Mouse (Mus musculus) macrophage (primary cell): ENCODE results near the gene Cnnm2. TPM values are rescaled to one million over a fixed set of nuclear protein-coding genes. Genes with fewer than 3 reads are reported as not detected.
"Not testable (repeated sequence)": the region's sequence is repeated elsewhere in the genome, so short reads cannot be mapped to it uniquely, and the experiment has no call there.

Source experiments
- H3K27ac ChIP-seq: fragments of 350-480 bp; formaldehyde crosslinking; 2 replicates; pipeline ENCODE4 v1.9.0; 2021
- H3K36me3 ChIP-seq: fragments of 350-480 bp; formaldehyde crosslinking; 2 replicates; pipeline ENCODE4 v1.9.0; 2021; ENCODE audit errors: inconsistent target
- H3K4me3 ChIP-seq: fragments of 350-480 bp; formaldehyde crosslinking; 2 replicates; pipeline ENCODE4 v1.9.0; 2021; ENCODE audit errors: inconsistent target
- H3K79me2 ChIP-seq: fragments of 350-480 bp; formaldehyde crosslinking; 2 replicates; pipeline ENCODE4 v1.9.0; 2021; ENCODE audit errors: inconsistent target
- WGBS: methylation state at CpG from one replicate; pipeline ENCODE4 v1.1.7; 2026; ENCODE audit warnings: inconsistent platforms; ENCODE audit not compliant: missing documents; 5-methylcytosine and 5-hydroxymethylcytosine counted together
- polyA plus RNA-seq: library from polyadenylated mRNA; stranded (reverse); fragments of 250-400 nt; gene quantifications from 3 replicates; pipeline ENCODE4 v1.2.4, GENCODE M21; 2018; ENCODE audit warnings: inconsistent platforms
- total RNA-seq, 78 experiments: library from RNA; depleted of rRNA; stranded (reverse); fragments of 250-400 nt; gene quantifications; 1 replicate in 9 of 78; 2 replicates in 24 of 78; 3 replicates in 43 of 78; 4 replicates in 2 of 78; pipeline ENCODE4 v1.2.4; 2018; ENCODE audit warnings: inconsistent platforms in 56 of 78

Gene Cnnm2
- 10 to 100 TPM in 17 of 26 experiments, 1 to 10 TPM in 9; 1.4 to 46.0 (median 15.8) TPM for total RNA-seq (2018; cell fraction: chromatin; rRNA removed)
- 10 to 100 TPM in 7 of 26 experiments, 1 to 10 TPM in 19; 3.2 to 12.7 (median 7.5) TPM for total RNA-seq (2018; cell fraction: cytosol; rRNA removed)
- 10 to 100 TPM in 11 of 26 experiments, 1 to 10 TPM in 15; 2.7 to 59.4 (median 9.4) TPM for total RNA-seq (2018; cell fraction: nucleus; rRNA removed)
- polyA plus RNA-seq, result 6.1 to 11.9 TPM (median 6.8 TPM) in 3 replicates

GRCm38 (mm10) chr19:46761247-46761946 lies at the start of gene Cnnm2:
Gene Cnnm2, plus strand, starts transcription at chr19:46761596.
- peak within 1 kb of the TSS; percentile 70 for H3K27ac ChIP-seq
- peaks cover 20% of the 10 kb centered on the region; the same call in 1 of the 2 replicates for H3K79me2 ChIP-seq
- H3K4me3 ChIP-seq, result peak within 1 kb of the TSS; percentile 32
- WGBS, result under 1% methylated on average over 59 of the region's 59 CpGs
- no peaks in the 10 kb centered on the region for H3K36me3 ChIP-seq

GRCm38 (mm10) chr19:46714234-46714633 lies 47.2 kb upstream of the Cnnm2 start:
- H3K4me3 ChIP-seq, result no peak overlapping the region
- H3K27ac ChIP-seq, result no peak overlapping the region
- 96% methylated on average over 7 of the region's 8 CpGs for WGBS
- H3K36me3 ChIP-seq, result no peaks in the 10 kb centered on the region
- no peaks in the 10 kb centered on the region for H3K79me2 ChIP-seq

- no peaks in the 10 kb centered on the region for H3K36me3 ChIP-seq
- WGBS, result 97% methylated on average over 8 of the region's 8 CpGs
Observed at GRCm38 (mm10) chr19:46715016-46715415, 46.4 kb upstream of the Cnnm2 start.

GRCm38 (mm10) chr19:46718150-46718549 lies 43.2 kb upstream of the Cnnm2 start:
- no peaks in the 10 kb centered on the region for H3K36me3 ChIP-seq
- no peaks in the 10 kb centered on the region for H3K79me2 ChIP-seq
- no peak overlapping the region for H3K27ac ChIP-seq
- H3K4me3 ChIP-seq, result no peak overlapping the region
- 56% methylated on average over 4 of the region's 4 CpGs for WGBS

More at GRCm38 (mm10) chr19:46715016-46715415, 46.4 kb upstream of the Cnnm2 start:
- Histone ChIP-seq H3K27ac (no peak overlapping the region), H3K79me2 (no peaks in the 10 kb centered on the region), H3K4me3 (no peak overlapping the region)

GRCm38 (mm10) chr19:46724411-46724810 lies 37.0 kb upstream of the Cnnm2 start:
- Histone ChIP-seq H3K36me3 (no peaks in the 10 kb centered on the region), H3K4me3 (no peak overlapping the region), H3K79me2 (no peaks in the 10 kb centered on the region), H3K27ac (no peak overlapping the region)
- 94% methylated on average over 9 of the region's 11 CpGs for whole genome bisulfite sequencing

- no peaks in the 10 kb centered on the region for H3K79me2 ChIP-seq
- H3K36me3 ChIP-seq, result no peaks in the 10 kb centered on the region
- 100% methylated on average over 7 of the region's 8 CpGs for whole genome bisulfite sequencing
- no peak overlapping the region for H3K4me3 ChIP-seq
- H3K27ac ChIP-seq, result no peak overlapping the region
Observed at GRCm38 (mm10) chr19:46726142-46726541, 35.3 kb upstream of the Cnnm2 start.

- no peaks in the 10 kb centered on the region for H3K79me2 ChIP-seq
- no peaks in the 10 kb centered on the region for H3K36me3 ChIP-seq
- 92% methylated on average over 8 of the region's 8 CpGs for WGBS
- H3K4me3 ChIP-seq, result no peak overlapping the region
- H3K27ac ChIP-seq, result no peak overlapping the region
Observed at GRCm38 (mm10) chr19:46727140-46727736, 34.2 kb upstream of the Cnnm2 start.

GRCm38 (mm10) chr19:46727945-46728540 lies 33.4 kb upstream of the Cnnm2 start:
- no peak overlapping the region for H3K4me3 ChIP-seq
- no peaks in the 10 kb centered on the region for H3K36me3 ChIP-seq
- H3K79me2 ChIP-seq, result no peaks in the 10 kb centered on the region
- H3K27ac ChIP-seq, result no peak overlapping the region
- 80% methylated on average over 11 of the region's 11 CpGs for WGBS

- H3K79me2 ChIP-seq, result no peaks in the 10 kb centered on the region
- no peak overlapping the region for H3K27ac ChIP-seq
- WGBS, result 67% methylated on average over 3 of the region's 3 CpGs
- no peaks in the 10 kb centered on the region for H3K36me3 ChIP-seq
- H3K4me3 ChIP-seq, result no peak overlapping the region
Observed at GRCm38 (mm10) chr19:46728909-46729308, 32.5 kb upstream of the Cnnm2 start.

- Histone ChIP-seq H3K4me3 (no peak overlapping the region), H3K27ac (no peak overlapping the region), H3K79me2 (no peaks in the 10 kb centered on the region), H3K36me3 (no peaks in the 10 kb centered on the region)
- 95% methylated on average over 10 of the region's 10 CpGs for WGBS
Observed at GRCm38 (mm10) chr19:46731351-46731750, 30.0 kb upstream of the Cnnm2 start.

GRCm38 (mm10) chr19:46732673-46733072 lies 28.7 kb upstream of the Cnnm2 start:
- not testable (repeated sequence) for H3K27ac ChIP-seq, H3K36me3 ChIP-seq, H3K79me2 ChIP-seq, H3K4me3 ChIP-seq
- 86% methylated on average over 5 of the region's 5 CpGs for WGBS

GRCm38 (mm10) chr19:46733626-46734025 lies 27.8 kb upstream of the Cnnm2 start:
- WGBS, result 100% methylated on average over 6 of the region's 7 CpGs
- no peaks in the 10 kb centered on the region for H3K36me3 ChIP-seq
- no peak overlapping the region for H3K27ac ChIP-seq
- H3K4me3 ChIP-seq, result no peak overlapping the region
- no peaks in the 10 kb centered on the region for H3K79me2 ChIP-seq

- Histone ChIP-seq H3K79me2 (no peaks in the 10 kb centered on the region), H3K4me3 (no peak overlapping the region), H3K36me3 (no peaks in the 10 kb centered on the region), H3K27ac (no peak overlapping the region)
- WGBS, result 74% methylated on average over 4 of the region's 5 CpGs
Observed at GRCm38 (mm10) chr19:46735241-46735640, 26.2 kb upstream of the Cnnm2 start.

GRCm38 (mm10) chr19:46737106-46737505 lies 24.3 kb upstream of the Cnnm2 start:
- no peaks in the 10 kb centered on the region for H3K79me2 ChIP-seq
- no peaks in the 10 kb centered on the region for H3K36me3 ChIP-seq
- 67% methylated on average over 7 of the region's 7 CpGs for WGBS
- H3K27ac ChIP-seq, result no peak overlapping the region
- H3K4me3 ChIP-seq, result no peak overlapping the region
